Mouse (Mus musculus): ENCODE data around the gene Slc9a3. TPM values are rescaled to one million over a fixed set of nuclear protein-coding genes. Genes with fewer than 3 reads are reported as not detected.
A peak's percentile ranks its signal among the peaks of the same experiment; 100 is the strongest.

The Slc9a3 gene
- polyA plus RNA-seq, 1 experiment from 2014 or later, result not detected

- H3K4me3 ChIP-seq (ENCODE audit: low read depth, low read length), result peak overlapping the region; percentile 72
- WGBS, result 21% methylated on average over 12 of the region's 12 CpGs
- peak overlapping the region; percentile 47 for H3K9ac ChIP-seq (replicated peaks; ENCODE audit: low read depth, low read length)
- peaks cover 11% of the 10 kb centered on the region; the same call in 1 of the 2 replicates for H3K4me1 ChIP-seq (ENCODE audit: control insufficient read depth, insufficient read depth, low read length)
- ATAC-seq (ENCODE audit: insufficient number of reproducible peaks, insufficient read depth, low FRiP score, low read depth), result no peak; the same call in 1 of the 2 replicates
- H3K27me3 ChIP-seq (ENCODE audit: control insufficient read depth, insufficient read depth, low read length), result no peaks in the 10 kb centered on the region
- H3K36me3 ChIP-seq (ENCODE audit: control insufficient read depth, insufficient read depth, low read length), result peaks cover 6% of the 10 kb centered on the region
- H3K27ac ChIP-seq (ENCODE audit: low read length), result peak overlapping the region; percentile 81
- H3K4me2 ChIP-seq (replicated peaks; ENCODE audit: low read depth, low read length), result peak overlapping the region; percentile 75
- no peaks in the 10 kb centered on the region for H3K9me3 ChIP-seq (ENCODE audit: control insufficient read depth, low read depth, low read length)
These were observed 87.7 kb downstream of the Slc9a3 start for GRCm38 (mm10) chr13:74208986-74209345.

GRCm38 (mm10) chr13:74218441-74218840, 97.2 kb downstream of the Slc9a3 start:
- 81% methylated on average over 3 of the region's 3 CpGs for WGBS
- Histone ChIP-seq H3K4me3 (ENCODE audit: low read depth, low read length) (no peak overlapping the region), H3K4me1 (ENCODE audit: control insufficient read depth, insufficient read depth, low read length) (no peaks in the 10 kb centered on the region), H3K9ac (replicated peaks; ENCODE audit: low read depth, low read length) (no peak overlapping the region), H3K27me3 (ENCODE audit: control insufficient read depth, insufficient read depth, low read length) (no peaks in the 10 kb centered on the region), H3K9me3 (ENCODE audit: control insufficient read depth, low read depth, low read length) (no peaks in the 10 kb centered on the region), H3K36me3 (ENCODE audit: control insufficient read depth, insufficient read depth, low read length) (no peaks in the 10 kb centered on the region), H3K27ac (ENCODE audit: low read length) (no peak overlapping the region), H3K4me2 (replicated peaks; ENCODE audit: low read depth, low read length) (no peak overlapping the region)
- ATAC-seq (ENCODE audit: insufficient number of reproducible peaks, insufficient read depth, low FRiP score, low read depth), result no peak

Other genes starting within 250 kb of the Slc9a3 start
- 35.2 and 44.4 TPM in 2 replicates for gene Trip13, start 183.7 kb upstream of the Slc9a3 start, polyA plus RNA-seq (2014; fragmentation: Nextera tagmentation; extraction: Ambion mirVana)
- 55.2 and 57.8 TPM in 2 replicates for gene Brd9, start 183.6 kb upstream of the Slc9a3 start, polyA plus RNA-seq (2014; fragmentation: Nextera tagmentation; extraction: Ambion mirVana)
- gene Zdhhc11, start 157.6 kb upstream of the Slc9a3 start, polyA plus RNA-seq (2014; fragmentation: Nextera tagmentation; extraction: Ambion mirVana), result not detected in 2 replicates
- 1.4 and 1.8 TPM in 2 replicates for gene Tppp, start 112.0 kb upstream of the Slc9a3 start, polyA plus RNA-seq (2014; fragmentation: Nextera tagmentation; extraction: Ambion mirVana)
- gene Cep72, start 59.2 kb upstream of the Slc9a3 start, polyA plus RNA-seq (2014; fragmentation: Nextera tagmentation; extraction: Ambion mirVana), result 14.7 and 17.0 TPM in 2 replicates
- 82.1 and 86.8 TPM in 2 replicates for gene Exoc3, start 87.3 kb downstream of the Slc9a3 start, polyA plus RNA-seq (2014; fragmentation: Nextera tagmentation; extraction: Ambion mirVana)
- gene Ahrr, start 170.9 kb downstream of the Slc9a3 start, polyA plus RNA-seq (2014; fragmentation: Nextera tagmentation; extraction: Ambion mirVana), result 0.41 and 0.54 TPM in 2 replicates
- 157 and 174 TPM in 2 replicates for gene Pdcd6, start 196.1 kb downstream of the Slc9a3 start, polyA plus RNA-seq (2014; fragmentation: Nextera tagmentation; extraction: Ambion mirVana)
- 205 and 230 TPM in 2 replicates for gene Sdha, start 228.8 kb downstream of the Slc9a3 start, polyA plus RNA-seq (2014; fragmentation: Nextera tagmentation; extraction: Ambion mirVana)
- 59.6 and 62.6 TPM in 2 replicates for gene Ccdc127, start 228.9 kb downstream of the Slc9a3 start, polyA plus RNA-seq (2014; fragmentation: Nextera tagmentation; extraction: Ambion mirVana)
- gene Lrrc14b, start 242.5 kb downstream of the Slc9a3 start, polyA plus RNA-seq (2014; fragmentation: Nextera tagmentation; extraction: Ambion mirVana), result not detected in 2 replicates

Measured in stomach, embryonic 14.5 days (tissue).